Mouse (Mus musculus) cerebral cortex, adult 2 months (tissue): Measurements from ENCODE around the gene Wdr19.

Experiments
- WGBS: fragments of 180-500 bp; shearing (Covaris S2); methylation state at CpG from one replicate; pipeline ENCODE4 v1.1.7; 2018; 5-methylcytosine and 5-hydroxymethylcytosine counted together

Wdr19 gene

DNA sequence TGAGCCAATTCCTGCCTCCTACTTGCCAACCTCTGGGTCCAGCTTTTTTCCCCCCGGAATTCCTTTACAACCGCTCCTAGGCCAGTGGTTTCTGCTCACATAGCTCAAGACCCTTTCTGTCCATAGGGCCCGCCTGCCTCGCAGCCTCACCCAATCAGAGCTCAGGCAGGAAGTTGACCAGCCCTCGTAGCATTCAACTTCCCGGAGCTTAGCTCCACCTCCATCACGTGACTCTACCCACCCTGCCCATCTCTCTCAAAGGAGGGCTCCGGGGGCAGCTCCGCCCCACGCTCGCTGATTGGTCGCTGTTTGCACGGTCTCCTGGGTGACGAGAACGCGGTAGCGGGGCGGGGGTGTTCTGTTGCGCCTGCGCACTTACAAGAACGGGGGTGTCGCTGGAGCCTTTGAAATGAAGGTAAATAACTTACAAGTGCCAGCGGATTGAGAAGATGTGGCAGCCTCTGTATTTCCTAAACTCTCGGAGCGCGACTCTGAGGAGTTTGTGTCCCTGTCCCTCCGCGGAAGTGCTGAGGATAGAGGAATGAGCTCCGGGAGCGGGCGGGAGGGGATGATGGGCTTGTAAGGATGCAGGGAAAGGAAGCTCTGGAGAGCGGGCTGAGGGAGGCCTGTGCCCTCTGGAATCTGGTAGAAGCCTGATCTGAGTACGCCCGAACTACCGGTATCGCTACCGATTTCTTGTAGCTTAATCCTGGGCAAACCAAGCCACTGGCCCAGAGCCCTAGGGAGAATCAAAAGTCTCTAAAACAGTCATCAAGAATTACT is at the start of gene Wdr19:
TSS of gene Wdr19 (plus strand) at position 351 of the 783 bp plus-strand sequence.
- under 1% methylated on average over 37 of the region's 37 CpGs for WGBS

DNA sequence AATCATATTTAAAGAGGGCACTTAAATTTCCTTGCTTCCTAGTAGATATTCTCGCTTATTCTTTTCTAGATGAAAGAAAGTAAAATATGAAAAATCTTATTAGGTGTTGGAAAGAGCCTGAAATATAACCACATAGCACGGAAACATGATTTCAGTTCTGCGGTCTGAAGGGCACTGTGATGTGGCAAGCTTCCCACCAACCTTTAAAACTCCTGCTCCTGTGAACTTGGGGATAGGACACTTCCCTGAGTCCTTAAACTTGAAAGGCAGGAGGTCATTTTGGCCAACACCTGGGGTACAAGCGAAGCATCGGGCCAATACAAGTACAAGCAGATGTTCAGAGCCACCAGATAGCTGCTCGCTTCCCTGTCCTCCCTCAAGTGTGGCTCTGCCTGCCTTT is 49.8 kb upstream of the Wdr19 start:
- 88% methylated on average over 6 of the region's 6 CpGs for WGBS

- 90% methylated on average over 8 of the region's 8 CpGs for WGBS
These were observed 49.0 kb upstream of the Wdr19 start for GRCm38 (mm10) chr5:65150376-65150955.

DNA sequence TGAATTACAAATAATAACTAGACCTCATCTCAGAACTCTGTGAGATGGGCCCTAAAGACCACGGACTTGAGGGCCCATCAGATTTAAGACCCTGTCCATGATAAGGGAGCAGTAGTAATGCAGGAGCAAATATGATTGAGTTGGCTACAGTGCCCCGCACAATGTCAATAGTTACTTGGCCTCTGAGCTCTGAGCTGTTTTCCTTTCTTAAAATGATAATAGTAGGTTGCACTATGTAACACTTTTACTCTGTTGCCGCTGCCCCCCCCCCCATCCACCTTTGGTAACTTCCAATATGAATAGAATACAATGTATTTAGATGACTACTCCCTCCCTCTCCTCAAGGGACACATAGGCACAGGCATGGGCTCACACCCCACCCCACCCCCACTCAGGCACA is 48.2 kb upstream of the Wdr19 start:
- WGBS: 97% methylated on average over 3 of the region's 3 CpGs

DNA sequence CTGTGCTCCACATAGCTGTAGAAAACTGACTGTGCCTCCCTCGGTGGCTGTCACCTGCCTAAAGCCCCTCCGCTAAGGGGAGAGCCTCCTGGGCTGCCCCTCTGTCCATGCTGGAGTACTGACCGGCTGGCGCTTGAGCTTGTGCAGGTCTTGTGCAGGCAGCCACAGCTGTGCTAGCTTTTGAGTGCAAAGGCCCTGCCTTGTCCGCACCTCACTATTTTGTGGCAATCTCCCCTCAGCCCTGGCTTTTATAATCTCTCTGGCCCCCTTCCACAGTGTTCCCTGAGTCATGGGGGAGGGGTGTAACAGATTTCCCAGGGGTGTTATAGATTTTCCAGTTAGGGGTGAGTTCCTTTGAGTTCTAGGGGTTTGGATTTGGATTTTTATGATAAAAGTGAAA is 47.7 kb upstream of the Wdr19 start:
- 90% methylated on average over 5 of the region's 5 CpGs for WGBS

DNA sequence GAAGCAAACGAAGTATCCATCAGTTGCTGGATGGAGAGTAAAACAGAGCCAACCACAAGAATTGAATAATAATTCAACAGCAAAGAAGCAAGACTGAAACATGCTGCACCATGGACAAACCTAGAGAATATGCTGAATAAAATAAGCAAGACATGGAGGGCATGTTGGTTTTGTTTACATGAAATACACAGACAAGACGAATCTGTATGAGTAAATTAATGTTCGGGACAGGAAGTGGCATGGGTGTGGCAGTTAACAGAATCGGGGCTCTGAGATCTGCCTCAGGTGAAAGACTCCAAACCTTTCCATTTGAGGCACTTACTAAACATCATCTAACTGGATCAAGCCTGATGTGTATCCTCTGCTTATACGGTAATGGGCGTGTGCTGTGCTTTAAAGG is 45.2 kb upstream of the Wdr19 start:
- 90% methylated on average over 6 of the region's 6 CpGs for WGBS

- 78% methylated on average over 2 of the region's 2 CpGs for WGBS
These were observed 42.6 kb upstream of the Wdr19 start for GRCm38 (mm10) chr5:65156853-65157252.

GRCm38 (mm10) chr5:65157412-65158381 is 41.8 kb upstream of the Wdr19 start:
- 74% methylated on average over 22 of the region's 22 CpGs for WGBS

- 73% methylated on average over 20 of the region's 20 CpGs for WGBS
These were observed 40.7 kb upstream of the Wdr19 start for GRCm38 (mm10) chr5:65158696-65159305.

DNA sequence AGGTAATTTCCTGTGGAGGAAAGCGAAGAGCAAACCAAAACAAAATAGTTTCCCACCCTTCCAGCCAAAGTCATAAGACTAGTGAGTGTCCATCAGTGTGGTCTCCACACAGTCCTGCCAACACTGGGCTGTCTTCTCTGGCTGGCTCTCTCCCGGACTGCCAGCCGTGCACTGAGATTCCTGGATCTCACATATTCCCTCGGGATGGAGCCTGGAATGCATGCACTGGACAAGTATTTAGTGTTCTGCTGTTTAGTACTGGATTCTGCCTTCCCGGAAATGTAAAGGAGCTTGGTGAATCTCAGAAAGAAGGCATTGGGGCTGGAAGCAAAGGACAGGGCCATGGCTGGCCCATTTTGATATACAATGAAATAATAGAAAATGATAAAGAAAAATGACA is 36.5 kb upstream of the Wdr19 start:
- WGBS: 79% methylated on average over 5 of the region's 5 CpGs

DNA sequence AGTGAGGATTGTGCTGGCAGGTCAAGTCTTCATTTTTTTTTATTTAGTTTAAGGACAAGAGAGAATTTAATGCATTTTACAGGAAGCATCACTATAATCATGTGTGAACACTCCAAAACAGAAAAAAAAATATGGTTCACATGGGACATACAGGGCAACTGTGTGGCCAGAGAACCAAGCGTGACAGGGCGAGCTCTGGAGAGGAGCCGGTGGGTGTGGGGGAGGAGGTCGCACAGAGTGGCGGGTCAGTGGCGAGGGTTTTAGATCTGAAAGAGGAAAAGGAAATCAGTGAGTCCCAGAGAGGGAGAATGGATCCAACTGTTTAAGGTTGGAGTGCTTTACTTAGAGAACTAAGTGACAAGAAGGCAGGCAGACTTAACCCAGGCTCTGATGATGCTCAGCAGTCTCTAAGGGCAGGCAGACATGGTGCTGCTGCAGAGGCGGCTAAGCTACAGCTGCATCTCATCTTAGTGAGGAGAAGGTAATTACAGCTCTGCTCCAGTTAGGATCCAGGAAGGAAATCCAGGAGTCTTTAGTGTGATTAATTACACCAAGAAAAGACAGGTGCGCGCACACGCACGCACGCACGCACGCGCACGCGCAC is 35.9 kb upstream of the Wdr19 start:
- WGBS: 93% methylated on average over 17 of the region's 17 CpGs

GRCm38 (mm10) chr5:65170206-65170605 is 29.3 kb upstream of the Wdr19 start:
- 53% methylated on average over 9 of the region's 9 CpGs for WGBS

GRCm38 (mm10) chr5:65175035-65175917 is 24.2 kb upstream of the Wdr19 start:
- 44% methylated on average over 26 of the region's 26 CpGs for WGBS

GRCm38 (mm10) chr5:65175918-65176484 is 23.5 kb upstream of the Wdr19 start:
- WGBS: 26% methylated on average over 13 of the region's 13 CpGs

DNA sequence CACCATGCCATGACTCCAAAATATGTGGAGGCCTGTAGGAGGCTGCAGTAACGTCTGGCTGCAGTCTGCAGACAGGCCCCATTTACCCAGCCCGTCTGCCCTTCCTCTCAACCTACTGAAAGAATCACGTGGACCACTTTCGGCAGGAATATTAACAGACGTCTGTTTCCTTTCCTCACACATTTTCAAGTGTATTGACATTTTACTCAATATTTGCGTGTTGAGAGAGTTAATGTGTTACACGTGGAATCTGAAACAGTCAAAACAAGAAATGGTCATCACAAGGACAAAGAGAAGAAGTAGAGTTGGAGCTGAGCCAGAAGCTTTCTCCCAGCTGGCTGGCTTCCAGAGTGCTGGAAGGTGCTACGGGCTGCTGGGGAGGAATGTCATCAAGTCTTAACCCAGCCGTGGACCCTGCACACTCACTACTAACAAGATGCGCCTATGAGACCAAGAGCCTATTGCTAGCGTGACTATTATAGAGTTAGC is 22.4 kb upstream of the Wdr19 start:
- 40% methylated on average over 11 of the region's 11 CpGs for WGBS

DNA sequence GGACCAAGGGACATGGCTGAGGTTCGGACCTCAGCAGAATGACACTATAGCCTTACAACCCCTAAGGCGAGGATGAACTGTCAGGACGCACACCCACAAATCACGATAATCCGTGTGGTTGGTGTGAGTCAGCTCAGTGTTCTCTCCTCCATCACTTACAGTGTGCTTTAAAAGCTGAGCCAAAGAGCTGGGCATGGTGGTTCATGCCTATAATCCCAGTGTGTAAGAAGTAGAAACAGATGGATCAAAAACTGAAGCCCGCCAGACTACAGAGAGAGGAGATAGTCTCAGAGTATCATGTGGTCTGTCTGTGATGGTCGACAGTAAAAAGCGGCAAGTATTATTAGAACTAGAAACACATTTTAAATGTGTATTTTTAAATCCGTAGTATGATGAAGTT is 21.0 kb upstream of the Wdr19 start:
- WGBS: 60% methylated on average over 9 of the region's 9 CpGs

DNA sequence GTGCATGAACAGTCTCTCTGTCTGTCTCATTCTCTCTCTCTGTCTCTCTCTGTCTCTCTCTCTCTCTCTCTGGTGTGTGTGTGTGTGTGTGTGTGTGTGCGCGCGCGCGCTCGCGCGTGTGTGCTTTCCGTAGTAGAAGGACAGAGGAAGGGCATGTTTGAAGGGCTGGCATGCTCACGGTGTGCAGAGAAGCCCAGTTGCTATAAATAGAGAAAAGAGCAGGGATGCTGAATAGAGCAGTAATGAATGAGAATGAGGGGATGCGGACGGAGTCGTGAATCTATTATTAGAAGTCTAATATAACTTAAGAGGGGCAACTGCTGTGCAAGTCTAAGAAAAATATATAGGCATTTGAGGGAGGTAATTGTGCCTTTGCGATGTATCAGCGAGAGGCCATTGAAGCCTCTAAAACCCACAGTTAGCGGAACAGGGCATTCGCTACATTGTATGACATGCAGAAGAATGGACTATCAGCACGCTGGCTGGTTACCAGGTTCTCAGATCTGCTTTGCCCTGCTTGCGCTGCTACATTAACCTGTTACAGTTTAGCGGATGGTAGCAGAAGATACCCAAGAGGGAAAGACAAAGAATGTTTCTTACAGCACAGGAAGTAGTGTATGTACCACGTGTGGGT is 18.2 kb upstream of the Wdr19 start:
- whole genome bisulfite sequencing: 56% methylated on average over 21 of the region's 21 CpGs

DNA sequence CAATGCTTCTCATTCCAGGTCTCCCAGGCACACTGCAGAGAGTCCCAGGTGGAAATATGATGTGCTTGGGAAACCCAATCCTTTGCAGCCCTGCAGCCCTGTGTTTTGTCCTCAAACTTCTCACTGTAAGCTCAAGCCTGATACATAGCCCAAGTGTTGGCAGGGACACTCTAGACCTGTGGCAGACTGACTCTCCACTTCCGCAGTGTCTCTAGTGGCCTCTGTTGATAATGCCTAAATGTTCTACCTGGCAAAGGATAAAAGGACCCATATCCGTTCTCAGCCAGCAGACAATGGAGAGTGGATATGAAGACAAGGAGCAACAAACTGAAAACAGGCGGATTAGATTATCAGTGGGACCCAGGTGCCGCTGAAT is 17.7 kb upstream of the Wdr19 start:
- WGBS: 72% methylated on average over 4 of the region's 4 CpGs

- WGBS: 89% methylated on average over 1 of the region's 1 CpGs
These were observed 17.2 kb upstream of the Wdr19 start for GRCm38 (mm10) chr5:65182268-65182667.

DNA sequence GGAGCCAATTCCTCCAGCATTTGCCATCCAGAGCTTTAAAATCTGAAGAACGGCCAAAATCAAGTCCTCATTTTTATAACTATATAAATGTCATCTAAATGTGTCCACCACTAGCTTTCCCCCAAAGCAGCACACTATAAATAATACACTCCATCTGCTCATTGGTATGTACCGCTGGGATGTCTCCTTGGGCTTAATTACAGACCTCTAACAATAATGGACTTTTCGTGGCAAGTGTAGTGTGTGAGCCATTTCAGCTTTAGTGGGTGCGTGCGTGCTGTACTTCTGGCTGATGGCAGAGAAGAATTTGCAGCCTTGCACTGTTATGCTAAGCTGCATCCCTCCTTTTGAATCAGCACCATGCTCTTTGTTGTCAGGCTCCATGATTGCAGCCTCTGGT is 7.9 kb upstream of the Wdr19 start:
- WGBS: 41% methylated on average over 5 of the region's 5 CpGs
